Mouse (Mus musculus) left cerebral cortex, postnatal 14 days (tissue): ENCODE data around the gene Prkcd. TPM values are rescaled to one million over a fixed set of nuclear protein-coding genes. Genes with fewer than 3 reads are reported as not detected.

ENCODE experiments used
- DNase-seq, 2 experiments: peaks; one replicate each; pipeline ENCODE4 v3.0.0; 2021 to 2022; ENCODE audit warnings: low spot score in 2 of 2, mixed read lengths in 1 of 2
- intact Hi-C: fragments of 180-260 bp; cut with DNase I; formaldehyde crosslinking; loops from one replicate; pipeline ENCODE4 v1.15.1; 2025
- long read RNA-seq, 2 experiments: library from polyadenylated mRNA; stranded (forward); transcript quantifications; one replicate each; pipeline ENCODE4 v2.0.0; 2021
- total RNA-seq, 2 experiments: library from RNA; stranded (reverse); gene quantifications; 2 replicates each; pipeline ENCODE4 v1.2.3; 2021

The Prkcd gene
- 10 to 100 TPM; 12.5 to 15.7 TPM for total RNA-seq
- long read RNA-seq, experiment 1, transcript Prkcd-207 (18 exons, 2,777 nt): major isoform, 10 of 14 reads
- long read RNA-seq, experiment 1, partial matches to known transcripts: 1 of 14 reads
- long read RNA-seq, experiment 1, other reads (novel, unspliced or antisense): 3 of 14 reads
- long read RNA-seq, experiment 2, transcript Prkcd-207 (18 exons, 2,777 nt): major isoform, 8 of 10 reads
- long read RNA-seq, experiment 2, partial matches to known transcripts: 0 of 10 reads
- long read RNA-seq, experiment 2, other reads (novel, unspliced or antisense): 2 of 10 reads

DNA sequence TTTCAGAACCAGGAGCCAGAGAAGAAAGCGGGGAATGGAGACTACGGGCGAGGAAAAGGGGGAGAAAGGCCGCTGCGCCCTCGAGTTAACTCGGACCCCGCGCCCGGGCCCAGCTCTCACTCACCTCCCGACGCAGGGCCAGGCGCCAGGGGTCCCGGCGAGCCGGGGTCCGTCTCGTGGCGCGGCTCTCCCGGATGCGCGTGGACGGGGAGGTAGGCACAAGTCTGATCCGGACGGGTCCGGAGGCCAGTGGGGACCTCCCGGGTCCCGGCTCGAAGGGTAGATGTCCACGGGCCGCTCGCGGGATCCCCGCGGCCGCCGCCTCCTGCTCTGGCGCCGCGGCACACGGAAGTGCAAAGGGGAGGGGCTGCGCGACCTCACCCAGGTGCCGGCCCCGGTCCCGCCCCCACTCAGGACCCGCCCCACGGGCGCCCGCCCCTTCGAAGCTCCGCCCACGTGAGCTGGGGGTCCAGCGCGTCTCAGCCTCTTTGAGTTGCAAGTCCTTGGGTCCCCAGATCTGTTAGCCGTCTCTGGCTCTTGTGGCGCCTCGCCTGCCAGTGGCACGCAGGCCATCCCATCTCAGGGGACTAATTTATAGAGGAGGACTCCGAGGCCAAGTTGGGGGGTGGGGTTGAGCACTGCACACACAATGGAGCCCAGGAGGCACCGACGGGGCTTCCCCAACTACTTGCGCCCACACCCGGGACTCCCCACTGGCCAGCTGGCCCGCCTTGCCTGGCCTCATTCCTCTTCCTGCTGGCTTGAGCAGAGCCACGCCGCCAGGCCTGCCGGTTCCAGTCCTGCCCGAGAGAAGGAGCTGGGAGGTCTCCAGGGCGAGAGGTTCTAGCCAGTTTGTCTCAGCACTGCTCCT lies at the start of gene Prkcd:
TSS of gene Prkcd (minus strand) at position 355 of the 871 bp plus-strand sequence.
- intact Hi-C loops: loop anchor here (5.0 kb wide), 1 partner anchor 34 kb away; no protein-coding TSS in a partner anchor
- peak; percentile 57 to 71 for DNase-seq

DNA sequence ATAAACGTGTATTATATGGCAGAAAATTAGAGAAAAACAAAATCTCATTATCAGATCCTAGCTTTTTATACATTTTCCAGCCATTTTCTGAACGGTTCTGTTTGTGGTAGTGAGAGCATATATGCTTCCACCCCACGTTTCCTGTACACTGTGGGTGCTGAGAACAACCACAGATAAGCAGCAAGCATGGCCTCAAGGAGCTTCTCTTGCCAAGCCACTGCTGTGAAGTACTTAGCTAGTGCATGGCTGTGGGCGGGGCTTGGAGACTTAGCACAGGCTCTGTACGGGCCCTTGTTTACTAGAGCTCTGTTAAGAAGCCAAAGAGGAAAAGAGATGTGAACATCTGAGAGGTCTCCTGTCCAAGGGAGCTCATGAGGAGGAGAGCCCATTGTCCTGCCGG lies 48.9 kb upstream of the Prkcd start:
- no peak for DNase-seq
- intact Hi-C loops: no loop called here

DNA sequence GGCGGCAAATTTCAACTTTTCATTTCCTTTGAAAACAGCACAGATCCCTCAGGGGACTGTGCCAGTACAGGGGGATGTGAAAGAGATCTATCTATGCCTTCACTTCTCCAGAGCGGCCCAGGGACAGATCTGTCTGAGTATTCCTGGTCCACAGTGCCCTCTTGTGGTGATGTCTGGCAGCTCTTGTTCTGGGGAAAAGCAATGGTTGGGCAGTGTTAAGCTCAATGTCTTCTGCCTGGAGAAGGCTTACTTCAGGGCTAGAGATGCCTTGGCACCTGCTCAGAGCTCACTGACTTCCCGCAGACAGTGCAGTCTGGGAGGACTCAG lies 45.9 kb upstream of the Prkcd start:
- peak; percentile 95 for DNase-seq
- intact Hi-C loops: loop anchor here (1.0 kb wide), 1 partner anchor 81 kb away; no protein-coding TSS in a partner anchor

DNA sequence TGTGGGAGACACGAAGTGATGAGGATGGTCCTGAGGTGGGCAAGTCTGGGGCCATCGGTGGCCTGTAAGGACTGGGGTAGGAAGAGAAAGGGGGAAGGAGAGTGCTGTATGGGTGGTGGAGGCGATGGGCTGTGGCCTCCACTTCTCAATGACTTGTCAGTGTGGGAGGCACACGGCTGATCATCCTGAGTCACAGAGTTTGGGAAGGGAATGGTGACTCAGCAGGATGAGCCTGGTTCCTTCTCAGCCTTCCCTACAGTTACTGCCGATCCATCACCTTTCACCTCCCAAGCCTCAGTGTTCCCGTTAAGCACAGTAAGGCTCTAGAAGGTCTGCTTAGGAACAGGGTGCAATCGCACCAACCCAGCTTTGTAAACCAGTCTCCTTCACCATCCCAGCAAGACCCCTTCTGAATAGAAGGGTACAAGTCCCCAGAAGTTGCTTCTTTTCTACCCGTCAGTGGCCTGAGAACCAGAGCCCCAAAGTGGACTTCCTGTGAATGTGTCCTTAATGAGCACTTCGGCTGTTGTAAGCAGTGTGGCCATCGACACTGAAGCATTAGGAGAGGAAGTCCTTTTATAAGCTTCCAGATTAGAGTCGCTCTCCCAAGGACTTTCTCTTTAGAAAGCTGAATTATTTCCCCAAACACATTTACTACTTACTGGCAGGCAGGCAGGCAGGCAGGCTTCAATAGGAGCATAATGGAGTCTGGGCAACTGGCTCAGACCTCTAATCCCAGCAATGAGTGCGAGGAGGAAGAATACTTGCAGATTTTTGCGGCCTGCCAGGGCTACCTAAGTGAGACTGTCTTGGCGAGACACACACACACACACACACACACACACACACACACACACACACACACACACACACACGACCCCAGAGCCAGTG lies 45.3 kb upstream of the Prkcd start:
- intact Hi-C loops: no loop called here
- peak in 1 of 2 experiments; percentile 36 for DNase-seq

DNA sequence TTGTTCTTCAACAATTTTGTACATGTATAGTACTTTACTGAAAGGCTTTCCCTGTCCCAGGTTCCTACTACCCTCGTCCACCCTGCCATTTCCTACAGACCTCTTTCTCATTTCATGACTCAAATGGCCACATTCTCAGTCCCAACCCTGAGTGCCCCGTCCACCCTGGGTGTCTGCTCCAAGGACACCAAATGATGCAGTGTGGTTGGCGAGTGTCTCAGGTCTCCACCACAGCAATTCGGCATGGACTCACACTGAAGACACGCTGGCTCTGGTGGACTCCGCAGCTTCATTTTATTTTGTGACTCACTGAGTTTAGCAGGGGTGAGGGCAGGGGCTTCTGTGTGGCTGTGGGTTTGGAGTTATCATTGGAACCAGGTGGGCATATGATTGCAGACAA lies 44.2 kb upstream of the Prkcd start:
- intact Hi-C loops: no loop called here
- no peak for DNase-seq

DNA sequence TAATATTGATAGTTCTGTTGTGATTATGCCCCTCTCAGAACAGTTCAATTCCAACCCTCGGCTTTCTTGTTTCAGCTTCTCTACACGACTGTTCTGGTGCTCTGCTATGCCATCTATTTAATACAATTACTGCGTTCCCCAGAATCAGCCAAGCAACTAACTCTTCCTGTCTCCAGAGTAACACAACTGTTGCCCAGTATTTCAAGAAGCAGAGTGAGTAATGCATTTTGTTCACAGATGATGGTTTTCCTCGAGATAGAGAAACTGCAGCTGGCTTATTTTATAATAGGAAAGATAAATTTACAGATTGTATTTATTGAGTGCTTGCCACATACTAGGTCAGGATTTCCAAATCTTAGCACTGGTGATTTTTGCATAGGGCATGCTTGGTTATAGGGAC lies 40.6 kb upstream of the Prkcd start:
- intact Hi-C loops: no loop called here
- DNase-seq: peak in 1 of 2 experiments; percentile 54

DNA sequence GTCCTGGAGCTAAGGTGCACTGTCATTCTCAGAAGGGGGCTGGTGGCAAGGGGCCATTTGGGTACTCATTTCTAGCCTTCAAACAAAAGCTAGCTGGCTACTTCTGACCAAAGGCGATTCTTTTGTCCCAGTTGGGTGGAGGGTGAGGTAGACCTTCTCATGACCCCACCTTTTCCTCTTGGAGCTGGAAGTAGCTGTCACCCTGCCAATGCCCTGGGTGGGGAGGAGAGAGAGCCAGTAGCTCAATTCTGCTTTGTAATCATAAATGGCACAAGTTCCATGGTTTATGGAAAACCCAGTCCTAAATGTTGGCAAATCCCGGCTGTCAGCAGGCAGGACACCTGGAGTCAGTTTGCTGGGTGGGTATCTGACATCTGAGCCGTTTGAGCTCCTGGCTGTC lies 40.1 kb upstream of the Prkcd start:
- intact Hi-C loops: no loop called here

DNA sequence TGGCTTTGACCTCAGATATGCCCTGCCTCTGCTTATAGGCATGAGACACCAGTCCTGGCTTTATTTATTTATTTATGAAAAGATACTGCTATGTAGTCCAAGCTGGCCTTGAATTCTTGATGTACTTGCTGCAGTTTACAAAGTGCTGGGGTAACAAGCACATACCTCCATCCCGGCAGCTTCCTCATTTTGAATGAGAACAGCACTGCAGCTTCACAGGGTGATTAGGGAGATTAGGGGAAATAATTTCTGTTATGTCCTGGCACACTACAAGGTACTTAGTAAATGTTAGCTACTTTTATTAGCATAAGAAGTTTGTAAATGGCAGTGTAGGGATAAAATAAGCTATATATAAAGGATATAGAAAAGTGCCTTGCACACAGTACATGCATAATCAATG lies 29.5 kb upstream of the Prkcd start:
- intact Hi-C loops: no loop called here
- no peak for DNase-seq

More for the DNA sequence above, 40.1 kb upstream of the Prkcd start:
- DNase-seq: no peak

DNA sequence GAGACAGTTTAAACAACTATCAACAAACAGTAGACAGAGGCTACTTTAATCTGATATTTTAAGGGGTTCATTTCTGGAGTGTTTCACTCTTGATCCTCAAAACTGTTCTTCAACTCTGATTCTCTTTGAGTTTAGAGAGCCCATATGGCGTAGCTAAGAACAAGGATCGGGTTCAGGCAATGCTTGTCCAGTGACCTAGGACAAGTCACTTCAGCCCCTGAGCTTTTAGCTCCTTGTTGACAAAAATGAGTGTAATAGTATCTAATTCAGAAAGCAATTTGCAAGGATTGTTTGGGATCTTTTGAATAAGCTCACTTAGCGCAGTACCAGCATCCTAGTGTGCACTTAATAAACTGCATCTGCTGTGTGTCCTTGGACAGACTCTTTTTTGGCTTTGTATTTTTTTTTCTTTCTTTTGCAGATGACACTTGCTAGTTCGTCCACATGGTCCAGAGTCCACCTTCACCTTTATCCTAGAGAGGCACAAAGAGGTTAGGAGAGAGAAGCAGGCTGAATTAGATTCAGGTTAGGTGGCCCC lies 28.8 kb upstream of the Prkcd start:
- intact Hi-C loops: loop anchor here (5.0 kb wide), 1 partner anchor 62 kb away; no protein-coding TSS in a partner anchor
- no peak for DNase-seq

DNA sequence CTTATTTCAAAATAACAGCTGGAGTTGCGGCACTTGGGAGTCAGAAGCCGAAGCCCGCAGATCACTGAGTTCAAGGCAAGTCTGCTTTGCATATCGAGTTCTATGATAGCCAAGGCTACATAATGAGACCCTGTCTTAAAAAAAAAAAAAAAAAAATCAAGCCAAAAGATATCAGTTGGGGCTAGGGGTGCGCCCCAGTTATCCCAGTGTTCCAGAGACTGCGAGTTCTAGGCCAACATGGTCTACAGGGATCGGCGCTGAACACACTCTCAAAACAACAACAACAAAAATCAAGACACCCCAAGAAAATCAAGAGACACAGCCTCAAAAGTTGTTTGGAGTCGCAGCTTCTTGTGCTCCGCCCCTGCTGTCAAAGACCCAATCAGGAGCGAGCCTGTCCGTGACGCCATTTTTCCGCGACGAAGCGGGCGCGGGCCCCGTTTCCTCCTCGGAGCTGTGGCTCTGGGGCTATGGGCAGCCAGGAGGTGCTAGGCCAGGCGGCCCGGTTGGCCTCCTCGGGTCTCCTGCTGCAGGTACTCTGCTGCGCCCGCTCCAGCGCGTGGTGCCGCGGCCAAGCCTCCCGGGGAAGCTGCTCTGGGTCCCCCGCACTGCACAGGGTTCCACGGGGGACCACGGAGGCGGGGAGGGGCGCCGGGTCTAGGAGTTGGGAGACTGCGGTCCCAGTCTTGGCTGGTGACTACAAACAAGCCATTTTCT lies 28.1 kb upstream of the Prkcd start, which contains the start of gene Rft1:
TSS of gene Rft1 (plus strand) at position 418 of the 717 bp plus-strand sequence.
- DNase-seq: peak; percentile 98 to 99
- intact Hi-C loops: loop anchor here (5.0 kb wide), 1 partner anchor 62 kb away; no protein-coding TSS in a partner anchor

DNA sequence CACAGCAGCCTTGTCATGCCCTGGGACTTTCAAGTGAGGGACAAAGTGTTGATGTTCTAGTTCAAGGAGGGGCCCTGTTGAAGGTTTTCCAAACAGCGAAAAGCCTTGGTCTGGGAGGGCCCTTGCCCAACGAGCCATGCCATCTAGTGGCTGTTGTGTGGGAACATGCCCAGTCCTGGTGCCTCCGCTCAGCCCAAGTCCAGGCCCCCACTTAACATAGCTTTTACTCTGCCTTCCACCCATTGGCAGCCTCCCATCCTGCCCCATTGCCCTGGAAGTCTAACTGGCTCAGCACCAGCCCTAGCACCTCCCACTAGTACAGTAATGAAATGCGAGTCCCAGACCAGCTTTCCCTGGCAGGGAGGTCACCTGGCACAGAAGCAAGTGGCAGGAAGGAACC lies 25.0 kb upstream of the Prkcd start:
- intact Hi-C loops: loop anchor here (5.0 kb wide), 1 partner anchor 59 kb away; no protein-coding TSS in a partner anchor
- peak; percentile 62 to 73 for DNase-seq

DNA sequence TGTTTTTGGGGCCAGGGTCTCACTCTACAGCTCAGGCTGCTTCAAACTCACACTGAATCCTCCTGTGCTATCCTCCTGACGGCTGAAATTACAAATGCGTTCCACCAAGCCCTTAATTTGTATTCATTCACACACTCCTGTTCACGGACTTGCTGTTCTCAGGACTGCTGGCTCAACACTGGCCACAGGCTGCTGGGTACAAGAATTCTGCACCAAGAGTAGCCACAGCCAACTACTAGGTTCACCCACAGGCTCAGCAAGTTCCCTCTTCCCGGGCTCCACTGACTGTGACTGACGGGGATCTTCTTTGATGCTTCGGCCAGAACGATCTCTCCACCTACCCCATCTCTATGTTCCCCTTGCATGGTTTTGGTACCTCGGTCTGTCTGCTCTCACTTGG lies 23.7 kb upstream of the Prkcd start:
- DNase-seq: peak in 1 of 2 experiments; percentile 39
- intact Hi-C loops: loop anchor here (5.0 kb wide), 1 partner anchor 57 kb away; no protein-coding TSS in a partner anchor

DNA sequence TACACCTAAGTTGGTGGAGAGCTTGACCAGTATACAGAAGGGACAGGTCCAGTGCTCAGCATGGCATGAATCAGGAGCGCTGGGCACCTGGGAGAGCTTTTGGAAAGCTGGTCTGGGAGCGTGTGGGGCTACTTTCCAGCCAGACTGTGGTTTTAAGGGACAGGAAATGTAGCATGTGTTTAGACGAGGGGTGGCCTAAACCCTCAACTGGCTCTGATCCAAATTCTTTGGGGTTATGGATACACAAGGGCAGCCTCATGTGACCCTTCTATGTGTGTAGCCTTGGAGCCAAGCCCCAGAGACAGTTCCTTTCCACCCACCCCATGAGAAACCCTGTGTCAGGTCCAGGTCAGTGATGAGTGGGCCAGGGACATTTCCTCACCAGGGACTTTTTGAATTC lies 22.5 kb upstream of the Prkcd start:
- DNase-seq: no peak
- intact Hi-C loops: no loop called here

DNA sequence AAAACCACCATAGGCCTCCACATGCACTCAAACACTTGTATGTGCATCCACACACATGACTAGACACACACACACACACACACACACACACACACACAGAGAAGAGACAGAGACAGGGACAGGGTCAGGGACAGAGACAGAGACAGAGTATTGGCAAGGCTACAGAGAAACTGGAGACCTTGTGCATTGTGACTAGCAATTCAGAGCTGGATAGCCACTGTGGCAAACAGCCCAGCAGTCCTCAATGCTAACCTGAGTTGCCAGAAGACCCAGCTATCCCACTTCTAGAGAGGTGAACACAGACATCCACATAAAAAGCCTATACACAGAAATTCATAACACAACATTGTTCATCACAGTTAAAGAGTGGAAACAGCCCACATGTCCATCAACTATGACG lies 20.5 kb upstream of the Prkcd start:
- no peak for DNase-seq
- intact Hi-C loops: no loop called here

DNA sequence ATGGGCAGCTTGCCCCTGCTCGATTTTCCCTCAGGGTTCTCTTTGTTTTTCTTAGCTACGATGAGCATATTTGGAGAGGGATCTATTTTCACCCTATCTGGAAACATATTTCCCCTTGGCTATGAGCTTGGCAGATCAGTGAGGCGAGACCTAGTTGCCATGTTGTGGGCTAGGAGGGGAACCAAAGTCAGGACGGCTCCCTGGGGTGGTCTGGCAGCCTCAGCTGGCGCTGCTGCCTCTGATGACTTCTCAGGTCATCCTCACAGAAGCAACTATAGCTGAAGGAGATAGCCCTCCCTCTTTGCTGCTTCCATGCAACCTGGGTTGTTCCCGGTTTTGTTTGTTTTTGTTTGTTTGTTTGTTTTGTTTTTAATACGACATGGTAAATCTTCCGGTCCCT lies 19.1 kb upstream of the Prkcd start:
- intact Hi-C loops: no loop called here
- DNase-seq: no peak

DNA sequence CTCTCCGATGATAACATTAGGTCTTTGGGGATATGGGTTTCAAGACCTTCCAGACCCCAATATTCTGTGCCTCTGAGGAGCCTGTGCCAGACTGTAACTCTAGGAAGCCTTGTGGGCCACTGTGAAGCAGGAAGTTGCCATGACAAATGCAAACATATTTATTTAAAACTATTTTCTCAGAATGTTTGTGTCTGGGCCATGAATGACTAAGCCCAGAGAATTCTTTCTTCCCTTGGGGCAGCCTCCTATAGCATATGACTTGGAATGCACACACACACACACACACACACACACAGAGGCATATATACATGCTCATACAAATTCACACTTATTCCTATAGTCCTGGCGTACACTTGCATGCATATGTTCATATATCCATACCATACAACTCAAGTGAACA lies 18.0 kb upstream of the Prkcd start:
- DNase-seq: no peak
- intact Hi-C loops: no loop called here

DNA sequence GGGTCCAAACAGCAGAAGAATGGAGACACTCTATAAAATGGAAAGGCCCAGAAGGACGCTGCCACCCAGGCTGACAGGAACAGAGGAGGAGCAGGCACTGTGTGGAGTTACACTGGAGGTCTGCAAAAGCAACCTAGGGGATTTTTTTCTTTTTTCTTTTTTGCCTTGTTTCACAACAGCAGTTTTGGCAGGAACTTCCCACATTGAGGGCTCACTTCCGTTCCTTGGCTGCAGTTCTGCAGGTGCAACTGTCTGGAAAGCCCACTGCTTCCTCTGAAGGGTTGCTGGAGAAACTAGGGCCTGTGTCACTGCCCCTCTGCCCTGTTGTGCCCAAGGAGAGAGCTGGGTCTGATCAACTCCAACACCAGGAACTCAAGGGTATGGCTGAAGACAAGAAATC lies 15.7 kb upstream of the Prkcd start:
- intact Hi-C loops: no loop called here
- DNase-seq: no peak

DNA sequence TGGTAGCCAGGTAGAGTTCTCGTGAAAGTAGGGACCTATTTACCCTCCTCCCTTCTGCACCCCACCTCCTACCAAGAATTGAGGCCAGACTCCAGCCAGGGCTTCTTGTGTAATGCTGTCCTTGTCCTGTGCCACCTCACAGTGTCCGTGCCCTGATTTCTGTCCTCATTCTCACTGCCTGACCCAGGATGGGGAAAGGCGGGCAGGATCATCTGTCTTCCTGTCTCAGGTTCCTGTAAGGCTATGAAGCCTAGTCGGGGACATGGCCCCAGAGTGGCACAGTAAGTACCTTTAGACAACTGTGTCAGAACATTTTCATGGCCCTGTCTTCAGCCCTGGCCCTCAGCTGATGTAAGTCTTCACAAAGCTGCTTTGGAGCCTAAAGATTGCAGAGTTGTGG lies 12.7 kb upstream of the Prkcd start:
- no peak for DNase-seq
- intact Hi-C loops: no loop called here

DNA sequence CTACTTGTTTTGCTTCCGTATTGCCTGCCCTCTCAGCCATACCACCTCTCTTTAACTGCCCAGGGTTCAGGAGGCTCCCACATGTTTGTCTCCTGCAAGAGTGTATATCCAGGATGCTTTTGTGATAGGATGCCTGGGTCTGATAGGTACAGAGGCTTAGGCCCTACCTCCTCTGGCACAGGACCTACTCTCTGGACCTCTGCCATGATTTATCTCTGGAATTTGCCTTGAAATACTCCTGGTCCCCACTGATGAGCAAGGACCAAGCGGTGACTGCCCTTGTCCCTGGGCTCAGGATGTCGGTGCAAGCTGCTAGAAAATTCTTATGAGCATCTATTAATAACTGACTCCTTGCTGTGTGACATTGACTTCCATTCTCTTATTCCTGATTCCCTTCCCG lies 12.0 kb upstream of the Prkcd start:
- DNase-seq: no peak
- intact Hi-C loops: no loop called here
